In genomic region chr3:94483790-94484439, GRCm38 (mm10) we compare ENCODE assay signal across 8 mouse cellular contexts. TPM values are rescaled to one million over a fixed set of nuclear protein-coding genes. Genes with fewer than 3 reads are reported as not detected.
A peak's percentile ranks its signal among the peaks of the same experiment; 100 is the strongest.
DNase-seq lines count a peak whose midpoint lies in the region; ATAC-seq and TF ChIP-seq lines count a peak whose summit lies in the region.

No protein-coding gene starts in this region.

- no peaks in the 10 kb centered on the region for H3K4me1 ChIP-seq in kidney, embryonic 16.5 days (ENCODE audit: insufficient read depth, low read length)
- peaks cover 88% of the 10 kb centered on the region for H3K4me1 ChIP-seq in neural tube, embryonic 13.5 days (replicated peaks)
- no peaks in the 10 kb centered on the region for H3K4me1 ChIP-seq in heart, adult 2 months (ENCODE audit: control insufficient read depth, insufficient read depth, low read length)

- no peak for TF ChIP-seq CTCF in heart, adult 2 months (IDR thresholded peaks at IDR 0.05)

- H3K4me2 ChIP-seq in kidney, embryonic 16.5 days (replicated peaks; ENCODE audit: low read depth, low read length) = no peak overlapping the region
- H3K4me2 ChIP-seq in neural tube, embryonic 13.5 days = peak overlapping the region; percentile 50

- DNase-seq in kidney, adult 11 months = no peak
- DNase-seq in cerebellum, adult 8-10 months = peak; percentile 61
- DNase-seq in forelimb bud, embryonic 11.5 days (ENCODE audit: low read depth, low spot score) = peak; percentile 70
- peak; percentile 85 to 87 for DNase-seq in layer of hippocampus, postnatal 25 days (ENCODE audit: extremely low spot score in 1 of 2, low spot score in 1 of 2)
- DNase-seq in adipocyte (ENCODE audit: low spot score) = no peak
- no peak for DNase-seq in heart, adult 2 months

- H3K27me3 ChIP-seq in kidney, embryonic 16.5 days (ENCODE audit: insufficient read depth, low read length) = peaks cover 8% of the 10 kb centered on the region
- H3K27me3 ChIP-seq in neural tube, embryonic 13.5 days = no peaks in the 10 kb centered on the region
- no peaks in the 10 kb centered on the region for H3K27me3 ChIP-seq in heart, adult 2 months (ENCODE audit: control insufficient read depth, insufficient read depth, low read length)

- no peak overlapping the region for H3K27ac ChIP-seq in kidney, embryonic 16.5 days (ENCODE audit: low read length)
- peak overlapping the region; percentile 90 for H3K27ac ChIP-seq in neural tube, embryonic 13.5 days (replicated peaks)
- no peak overlapping the region for H3K27ac ChIP-seq in heart, adult 2 months

- WGBS in kidney, embryonic 16.5 days = 27% methylated on average over 20 of the region's 20 CpGs
- WGBS in neural tube, embryonic 13.5 days = 8% methylated on average over 20 of the region's 20 CpGs
- 42% methylated on average over 20 of the region's 20 CpGs for WGBS in heart, adult 2 months

- no peak for TF ChIP-seq POLR2A in heart, adult 2 months (IDR thresholded peaks at IDR 0.05; ENCODE audit: insufficient read depth, low read depth, low read length)

- no peaks in the 10 kb centered on the region for H3K9me3 ChIP-seq in kidney, embryonic 16.5 days (ENCODE audit: low read length)
- H3K9me3 ChIP-seq in neural tube, embryonic 13.5 days = no peaks in the 10 kb centered on the region

- H3K9ac ChIP-seq in kidney, embryonic 16.5 days (replicated peaks; ENCODE audit: low read length) = no peak overlapping the region
- H3K9ac ChIP-seq in neural tube, embryonic 13.5 days = peak overlapping the region; percentile 27
- no peak overlapping the region for H3K9ac ChIP-seq in heart, adult 2 months (ENCODE audit: low read depth, low read length)

- TF ChIP-seq EP300 in heart, adult 2 months (IDR thresholded peaks at IDR 0.05; ENCODE audit: insufficient read depth, low read depth, low read length) = no peak

- intact Hi-C loops in heart, adult 2 months (cut with DNase I) = no loop called here

- no peaks in the 10 kb centered on the region for H3K36me3 ChIP-seq in kidney, embryonic 16.5 days (ENCODE audit: insufficient read depth, low read length)
- H3K36me3 ChIP-seq in neural tube, embryonic 13.5 days = peaks cover 73% of the 10 kb centered on the region
- no peaks in the 10 kb centered on the region for H3K36me3 ChIP-seq in heart, adult 2 months (ENCODE audit: control insufficient read depth, insufficient read depth, low read length)

- no peaks in the 10 kb centered on the region for H3K79me2 ChIP-seq in heart, adult 2 months (replicated peaks; ENCODE audit: control insufficient read depth, insufficient read depth, low read length)

- H3K4me3 ChIP-seq in kidney, embryonic 16.5 days (ENCODE audit: low read length) = no peak overlapping the region
- H3K4me3 ChIP-seq in neural tube, embryonic 13.5 days = peak overlapping the region; percentile 14
- H3K4me3 ChIP-seq in heart, adult 2 months = no peak overlapping the region

- ATAC-seq in kidney, embryonic 16.5 days (ENCODE audit: low FRiP score, low TSS enrichment) = peak; percentile 31; the same call in 1 of the 2 replicates
- peak; percentile 89 for ATAC-seq in neural tube, embryonic 13.5 days (ENCODE audit: low read depth)

RNA-seq across cellular contexts. Expression of gene Riiad1, which starts 3.8 kb away (rescaled TPM):
- polyA plus RNA-seq in kidney, embryonic 16.5 days (2015; fragmentation: Nextera tagmentation; extraction: Ambion mirVana) = 0.99 and 1.7 TPM in 2 replicates
- total RNA-seq in layer of hippocampus, postnatal 25 days (2021) = 1 to 10 TPM; 5.8 to 6.9 TPM
- 11.9 and 18.3 TPM in 2 replicates for polyA plus RNA-seq in neural tube, embryonic 13.5 days (2015; fragmentation: Nextera tagmentation; extraction: Ambion mirVana)
- total RNA-seq in heart, adult 2 months (2021) = 1 to 10 TPM in 1 of 2 experiments, under 1 TPM in 1; 0.99 to 1.3 TPM
- 0.44 and 1.2 TPM in 2 replicates for polyA plus RNA-seq in heart, adult 2 months (2012; rRNA removed)

RNA-seq across cellular contexts. Expression of gene Celf3, which starts 5.8 kb away (rescaled TPM):
- 1.4 and 2.5 TPM in 2 replicates for polyA plus RNA-seq in kidney, embryonic 16.5 days (2015; fragmentation: Nextera tagmentation; extraction: Ambion mirVana)
- total RNA-seq in layer of hippocampus, postnatal 25 days (2021) = 100 to 1,000 TPM; 165 to 198 TPM
- polyA plus RNA-seq in neural tube, embryonic 13.5 days (2015; fragmentation: Nextera tagmentation; extraction: Ambion mirVana) = 246 and 259 TPM in 2 replicates
- total RNA-seq in heart, adult 2 months (2021) = under 1 TPM in 1 of 2 experiments, not detected in 1; 0.27 TPM
- polyA plus RNA-seq in heart, adult 2 months (2012; rRNA removed) = 0.67 and 0.96 TPM in 2 replicates

RNA-seq across cellular contexts. Expression of gene Oaz3, which starts 40.2 kb away (rescaled TPM):
- polyA plus RNA-seq in kidney, embryonic 16.5 days (2015; fragmentation: Nextera tagmentation; extraction: Ambion mirVana) = 0.44 and 0.66 TPM in 2 replicates
- not detected for total RNA-seq in layer of hippocampus, postnatal 25 days (2021)
- polyA plus RNA-seq in neural tube, embryonic 13.5 days (2015; fragmentation: Nextera tagmentation; extraction: Ambion mirVana) = 0.88 and 1.4 TPM in 2 replicates
- not detected for total RNA-seq in heart, adult 2 months (2021)
- 1.1 and 2.2 TPM in 2 replicates for polyA plus RNA-seq in heart, adult 2 months (2012; rRNA removed)

RNA-seq across cellular contexts. Expression of gene Mrpl9, which starts 40.8 kb away (rescaled TPM):
- 72.3 and 79.1 TPM in 2 replicates for polyA plus RNA-seq in kidney, embryonic 16.5 days (2015; fragmentation: Nextera tagmentation; extraction: Ambion mirVana)
- total RNA-seq in layer of hippocampus, postnatal 25 days (2021) = 10 to 100 TPM; 42.1 to 46.8 TPM
- polyA plus RNA-seq in neural tube, embryonic 13.5 days (2015; fragmentation: Nextera tagmentation; extraction: Ambion mirVana) = 58.6 and 62.2 TPM in 2 replicates
- 10 to 100 TPM; 62.0 to 64.1 TPM for total RNA-seq in heart, adult 2 months (2021)
- 43.9 and 65.8 TPM in 2 replicates for polyA plus RNA-seq in heart, adult 2 months (2012; rRNA removed)

Comparison
In these comparisons a context has a peak if more than half of its experiments do, and no peak if none do; other contexts are left out.
1. DNase-seq: peak in cerebellum, adult 8-10 months (single experiment), forelimb bud, embryonic 11.5 days (single experiment) and layer of hippocampus, postnatal 25 days (2 of 2); none in kidney, adult 11 months (single experiment), adipocyte (single experiment) and heart, adult 2 months (0 of 2).
2. RNA of gene Celf3, which starts 5.8 kb away (polyA plus RNA-seq): 246 to 259 TPM in neural tube, embryonic 13.5 days; 1.4 to 2.5 TPM in kidney, embryonic 16.5 days and 0.67 to 0.96 TPM in heart, adult 2 months; every median in the first group is over 10 times any median in the second.